Mouse (Mus musculus): Measurements from ENCODE around the gene Lrrc63.
"Not testable (repeated sequence)": the region's sequence is repeated elsewhere in the genome, so short reads cannot be mapped to it uniquely, and the experiment has no call there.

Gene Lrrc63

GRCm38 (mm10) chr14:75130501-75131318, at the start of gene Lrrc63, which contains the start of gene Lcp1:
Gene Lrrc63 (minus strand): TSS chr14:75130881.
Gene Lcp1 (plus strand): TSS chr14:75131101.
- peak; percentile 85 to 90 for DNase-seq

GRCm38 (mm10) chr14:75179255-75179963, 48.7 kb upstream of the Lrrc63 start:
- DNase-seq = no peak

DNA sequence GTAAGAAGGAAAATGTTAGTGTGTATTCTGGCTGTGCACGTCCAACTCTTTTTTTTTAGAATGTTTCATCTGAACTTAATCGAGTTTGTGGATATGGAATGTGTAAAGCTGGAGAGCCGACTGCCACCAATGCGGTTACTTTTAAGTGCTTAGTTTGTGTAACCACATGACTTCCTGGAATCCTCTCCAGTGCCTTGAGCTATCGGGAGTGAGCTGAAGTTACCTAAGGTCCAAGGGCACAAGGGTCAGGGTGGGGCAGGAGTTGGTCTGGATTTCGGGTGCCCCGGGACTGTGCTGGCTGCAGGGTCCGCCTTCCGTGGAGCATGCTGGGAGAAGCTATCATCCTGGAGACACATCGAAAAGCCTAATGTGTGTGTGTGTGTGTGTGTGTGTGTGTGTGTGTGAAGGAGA, 48.1 kb upstream of the Lrrc63 start:
- no peak for DNase-seq

DNA sequence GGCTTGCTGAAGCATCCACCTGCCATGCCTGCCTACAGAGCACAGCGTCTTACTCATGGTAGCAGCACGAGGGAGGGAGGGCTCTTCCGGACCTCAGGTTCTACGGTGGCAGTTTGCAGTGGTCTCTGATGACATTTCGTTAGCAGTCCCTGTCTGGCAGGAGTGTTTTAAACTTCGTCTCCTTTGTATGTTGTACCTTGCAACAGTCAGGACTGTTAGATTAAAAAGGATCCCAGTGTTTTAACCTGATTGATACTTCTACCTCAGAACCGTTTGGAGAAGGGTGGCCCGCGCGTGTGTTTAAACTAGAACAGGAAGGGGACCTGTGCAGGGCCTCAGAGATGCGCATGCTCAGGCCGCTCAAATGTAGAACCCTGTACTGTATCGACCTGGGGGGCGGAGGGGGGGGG, 47.7 kb upstream of the Lrrc63 start:
- no peak for DNase-seq

DNA sequence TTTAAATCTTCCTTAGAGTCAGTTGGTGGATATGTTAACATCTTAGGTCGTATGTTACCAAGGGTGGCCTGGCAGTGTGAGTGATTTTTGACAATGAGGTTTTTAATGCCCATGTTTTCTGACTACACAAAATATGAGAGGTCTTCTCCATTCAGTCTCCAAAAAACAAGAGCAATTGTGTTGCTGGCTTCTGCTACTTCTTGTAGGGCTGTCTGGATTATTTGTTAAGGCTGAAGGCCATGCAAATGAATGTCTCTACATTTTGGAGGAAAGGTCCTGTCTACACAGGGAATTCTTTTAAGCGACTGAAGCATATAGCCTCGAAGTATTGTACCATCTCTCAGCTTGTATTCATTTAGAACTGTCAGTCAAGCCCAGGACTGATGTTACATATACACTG, 46.7 kb upstream of the Lrrc63 start:
- DNase-seq = no peak

GRCm38 (mm10) chr14:75176425-75177045, 45.9 kb upstream of the Lrrc63 start:
- DNase-seq = no peak

GRCm38 (mm10) chr14:75175781-75176180, 45.1 kb upstream of the Lrrc63 start:
- no peak for DNase-seq

DNA sequence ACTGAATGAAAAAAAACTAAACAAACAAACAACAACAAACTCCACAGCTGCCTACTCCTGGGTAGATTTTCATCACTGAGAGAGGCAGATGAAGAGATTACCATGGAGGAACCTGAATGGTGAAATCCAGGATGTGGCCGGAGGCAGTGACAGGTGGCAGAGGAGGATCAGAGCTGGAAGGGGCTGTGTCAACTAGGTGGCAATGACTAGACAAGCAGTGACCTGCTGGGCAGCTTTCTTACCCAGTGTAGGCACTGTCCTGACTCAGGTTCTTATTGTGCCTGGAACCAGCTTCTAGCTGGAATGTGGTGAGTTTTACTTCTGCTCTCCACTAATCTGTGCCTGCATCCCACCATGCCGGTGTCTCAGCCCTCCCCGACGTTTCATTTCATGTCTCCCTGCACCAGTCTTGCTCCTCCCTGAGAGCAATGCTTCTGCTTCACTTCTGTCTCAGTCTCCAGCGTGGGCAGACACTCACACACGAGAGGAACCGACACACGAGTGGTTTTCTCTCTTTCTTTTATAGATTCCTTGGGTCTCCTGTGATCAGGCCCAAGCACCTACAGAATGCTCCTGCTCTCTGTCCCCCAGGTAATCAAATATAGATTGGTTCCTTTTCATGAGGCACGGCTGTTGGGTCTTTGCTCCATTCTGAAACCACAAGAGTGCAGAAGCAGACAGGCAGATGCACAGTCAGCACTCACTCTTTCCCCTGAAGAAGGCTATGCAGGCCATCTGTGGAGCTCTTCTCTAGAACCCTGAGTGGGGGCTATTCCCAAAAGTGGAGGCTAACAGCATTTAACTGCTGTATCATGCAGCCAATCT, 44.3 kb upstream of the Lrrc63 start:
- no peak for DNase-seq

DNA sequence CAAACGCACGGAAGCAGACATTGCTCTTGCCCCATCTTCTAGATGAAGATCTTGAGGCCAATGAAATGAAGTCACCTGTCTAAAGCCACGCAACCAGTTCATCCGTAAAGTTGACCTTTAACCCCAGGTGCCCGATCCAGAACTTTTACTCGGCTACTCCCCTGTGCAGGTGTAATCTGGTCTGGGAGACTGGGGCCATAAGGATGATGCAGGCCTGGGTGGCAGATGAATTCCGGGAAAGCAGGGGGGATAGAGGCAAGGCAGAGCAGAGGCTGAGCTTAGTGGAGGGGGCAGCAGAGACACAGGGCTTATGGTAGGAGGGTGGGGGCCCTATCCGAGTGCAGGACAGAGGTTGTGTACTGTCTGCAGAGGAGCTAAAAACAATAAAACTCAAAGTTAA, 43.6 kb upstream of the Lrrc63 start:
- DNase-seq = no peak

- DNase-seq = no peak
These were observed 39.9 kb upstream of the Lrrc63 start for GRCm38 (mm10) chr14:75170546-75170945.

DNA sequence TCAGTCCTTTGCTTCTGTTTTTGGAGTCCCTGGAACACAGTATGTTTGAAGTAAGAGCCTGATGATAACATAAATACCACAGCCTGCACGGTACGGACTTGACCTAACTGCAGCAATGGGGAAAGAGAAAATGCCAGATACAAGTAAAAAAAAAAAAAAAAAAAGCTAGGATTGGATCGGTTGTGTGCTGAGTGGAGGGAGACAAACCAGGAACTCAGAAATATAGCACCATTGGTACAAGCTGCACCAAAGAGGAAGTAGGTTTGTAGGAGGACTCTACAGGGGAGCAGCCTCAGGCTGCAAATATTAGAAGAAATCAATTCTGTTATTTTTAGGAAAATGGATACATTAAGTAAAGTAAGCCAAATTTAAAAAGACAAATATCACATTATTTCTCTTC, 37.8 kb upstream of the Lrrc63 start:
- DNase-seq = no peak

- DNase-seq = no peak
These were observed 35.0 kb upstream of the Lrrc63 start for GRCm38 (mm10) chr14:75165574-75166131.

DNA sequence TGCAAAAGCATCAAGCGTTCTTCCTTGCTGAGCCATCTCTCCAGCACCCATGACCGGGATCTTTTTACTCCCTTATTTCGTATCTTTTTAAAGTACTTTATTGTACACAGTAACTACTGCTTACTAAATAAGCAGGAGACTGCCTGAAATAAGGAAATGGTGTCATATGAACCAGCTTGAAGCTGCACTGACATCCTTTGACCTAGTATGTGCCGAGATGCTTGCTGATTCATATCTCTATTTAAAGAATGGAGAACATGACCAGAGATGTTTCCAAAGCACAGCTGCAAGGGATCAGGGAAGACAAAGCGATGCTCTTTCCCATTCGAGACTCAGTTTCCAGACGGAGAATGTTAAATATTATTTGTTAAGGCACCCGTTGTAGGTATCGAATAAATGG, 33.7 kb upstream of the Lrrc63 start:
- DNase-seq = no peak

GRCm38 (mm10) chr14:75163866-75164265, 33.2 kb upstream of the Lrrc63 start:
- no peak for DNase-seq

GRCm38 (mm10) chr14:75159375-75159774, 28.7 kb upstream of the Lrrc63 start:
- DNase-seq = no peak

DNA sequence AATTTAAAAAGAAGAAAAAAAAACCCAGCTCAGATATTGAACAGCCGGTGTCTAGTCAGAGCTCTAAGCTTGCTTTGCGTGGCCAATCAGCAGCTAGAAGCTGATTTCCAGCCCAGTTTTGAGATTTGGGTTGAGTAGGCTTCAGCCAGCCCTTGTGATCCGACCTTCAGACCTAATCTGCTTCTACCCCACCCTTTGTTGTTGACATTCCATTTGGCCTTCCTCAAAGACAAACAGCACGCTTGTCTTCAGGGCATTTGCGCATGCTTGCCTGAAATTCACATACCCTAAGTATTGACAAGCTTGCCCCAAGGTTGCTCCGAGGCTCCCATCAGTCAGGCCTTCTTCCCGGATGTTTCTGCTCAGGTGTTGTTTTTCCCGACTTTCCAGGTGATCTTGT, 23.8 kb upstream of the Lrrc63 start:
- DNase-seq = no peak

GRCm38 (mm10) chr14:75151146-75151545, 20.5 kb upstream of the Lrrc63 start:
- DNase-seq = no peak

DNA sequence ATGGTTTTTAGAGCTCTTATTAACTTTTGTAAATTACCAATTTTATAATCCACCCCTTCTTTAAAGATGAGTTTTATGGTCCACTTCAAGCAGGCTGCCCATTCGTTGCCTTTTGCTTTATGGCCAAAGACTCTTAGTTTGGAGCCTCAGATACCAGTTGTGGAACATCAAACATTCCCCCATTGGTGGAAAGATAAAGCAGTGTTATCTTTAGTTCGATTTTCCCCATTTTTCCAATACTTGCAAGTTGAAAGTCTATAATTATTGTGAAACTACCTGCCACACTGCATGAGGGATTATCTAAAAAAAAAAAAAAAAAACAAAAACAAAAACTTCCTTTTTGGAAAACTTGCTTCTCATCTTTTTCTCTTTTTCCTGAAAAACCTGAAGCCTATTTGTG, 20.0 kb upstream of the Lrrc63 start:
- DNase-seq = no peak

DNA sequence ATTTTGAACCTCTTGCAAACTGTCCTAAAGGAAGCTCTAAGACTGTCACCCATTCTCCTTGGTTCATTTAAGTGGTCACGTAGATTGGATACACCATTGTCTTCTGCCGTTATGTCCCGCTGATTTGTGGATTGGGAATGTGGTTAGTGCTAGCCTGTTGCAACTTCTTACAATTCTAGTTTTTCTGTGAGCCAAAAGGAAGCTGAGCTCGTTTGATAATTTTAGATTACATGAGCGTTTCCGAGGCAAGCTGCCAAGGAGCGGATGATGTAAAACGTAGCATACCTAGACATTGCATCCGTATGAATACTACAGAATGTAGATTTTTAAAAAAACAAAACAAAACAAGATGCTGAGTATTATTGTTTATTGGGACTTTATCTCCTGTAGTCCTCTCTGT, 17.5 kb upstream of the Lrrc63 start:
- DNase-seq = peak; percentile 32 to 47

- not testable (repeated sequence) for DNase-seq
These were observed 17.0 kb upstream of the Lrrc63 start for GRCm38 (mm10) chr14:75147706-75148105.

DNA sequence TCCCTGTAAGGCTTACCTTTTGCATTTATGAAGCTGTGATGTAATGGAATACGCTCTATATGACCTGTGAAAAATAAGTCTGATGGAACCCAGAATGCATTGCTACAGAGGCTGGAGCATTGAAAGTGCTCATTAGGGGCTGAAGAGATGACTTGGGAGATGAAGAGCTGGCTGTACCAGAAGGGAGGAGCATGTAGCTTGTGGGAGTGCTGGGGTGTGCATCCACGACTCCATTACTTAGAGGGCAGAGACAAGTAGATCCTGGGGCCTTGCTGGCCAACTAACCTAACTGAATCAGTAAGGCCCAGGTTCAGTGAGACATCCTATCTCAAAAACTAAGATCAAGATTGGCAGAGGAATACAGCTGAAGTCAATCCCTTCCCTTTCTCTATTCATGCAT, 8.5 kb upstream of the Lrrc63 start:
- DNase-seq = no peak

GRCm38 (mm10) chr14:75138503-75138902, 7.8 kb upstream of the Lrrc63 start:
- no peak for DNase-seq

All from kidney, postnatal 4 days (tissue).